Mouse (Mus musculus): ENCODE data around the gene Wdr74.

DNA sequence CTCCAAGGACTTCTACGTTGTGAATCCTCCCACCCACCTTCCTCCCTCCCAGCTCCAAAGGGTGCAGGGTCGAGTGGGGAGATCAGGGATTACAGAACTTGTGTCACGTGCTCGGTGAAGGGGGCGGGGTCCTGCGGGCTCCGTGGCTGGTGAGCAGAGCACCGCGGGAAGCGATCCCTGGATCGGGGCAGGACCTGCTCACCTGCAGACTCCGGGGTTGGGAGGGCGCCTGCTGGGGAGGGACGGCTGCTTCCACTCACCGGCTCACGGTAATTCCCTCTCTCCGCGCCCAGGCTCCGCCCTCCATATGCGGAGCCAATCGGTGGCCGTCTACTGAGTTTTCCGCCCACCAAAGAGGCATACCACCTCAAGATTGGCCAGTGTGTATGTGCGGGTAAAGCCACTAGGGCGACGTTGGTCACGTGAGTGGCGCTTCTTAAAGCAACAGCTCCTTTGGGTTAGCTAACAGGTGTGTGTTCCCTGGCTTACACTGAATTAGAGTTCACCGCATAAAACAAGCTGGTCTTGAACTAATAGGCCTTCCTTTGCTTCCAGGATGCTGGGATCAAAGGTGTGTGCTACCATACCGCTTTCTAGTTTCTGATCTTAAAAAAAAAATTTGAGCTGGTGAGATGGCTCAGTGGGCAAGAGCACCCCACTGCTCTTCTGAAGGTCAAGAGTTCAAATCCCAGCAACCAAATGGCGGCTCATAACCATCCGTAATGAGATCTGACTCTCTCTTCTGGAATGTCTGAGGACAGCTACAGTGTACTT lies 50.6 kb downstream of the Wdr74 start, which contains the start of gene Taf6l:
- TF ChIP-seq POLR2A (IDR thresholded peaks at IDR 0.05; ENCODE audit: borderline replicate concordance, insufficient read depth, low read length) = peak; percentile 45; the same call in 1 of the 2 replicates
- no peak; the same call in 1 of the 2 replicates for TF ChIP-seq CTCF (IDR thresholded peaks at IDR 0.05; ENCODE audit: borderline replicate concordance, insufficient read depth, low read depth, low read length)
